Mouse (Mus musculus) ES-CJ7 (cell line): ENCODE measurements at regions not wholly inside any gene's neighbourhood (a gene's known extent, or its start where the extent isn't known, plus 50 kb on each side); places are given as distances from the start of the nearest gene placed in this dataset.

ENCODE experiments used
- DNase-seq: peaks from one replicate; pipeline ENCODE4 v3.0.0; 2011; ENCODE audit warnings: low read depth, low spot score

GRCm38 (mm10) chr1:35826575-35827114 lies 241.6 kb upstream of the Hs6st1 start:
- DNase-seq, result no peak

DNA sequence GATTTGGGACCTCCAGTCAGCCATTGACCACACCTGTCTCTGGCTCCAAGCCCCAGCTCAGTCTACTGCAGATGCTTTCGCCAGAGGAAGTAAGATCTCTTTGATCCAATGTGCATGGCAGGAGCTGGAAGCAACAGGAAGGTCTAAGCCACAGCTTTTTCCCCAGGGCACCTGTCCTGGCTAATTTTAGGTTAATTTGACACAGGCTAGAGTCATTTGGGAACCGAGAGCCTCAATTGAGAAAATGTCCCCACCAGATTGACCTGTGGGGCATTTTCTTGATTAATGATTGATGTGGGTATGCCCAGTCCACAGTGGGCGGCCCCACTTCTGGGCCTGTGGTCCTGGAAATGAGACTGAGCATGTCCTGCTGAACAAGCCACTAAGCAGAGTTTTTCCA lies 240.7 kb upstream of the Hs6st1 start:
- DNase-seq, result no peak

DNA sequence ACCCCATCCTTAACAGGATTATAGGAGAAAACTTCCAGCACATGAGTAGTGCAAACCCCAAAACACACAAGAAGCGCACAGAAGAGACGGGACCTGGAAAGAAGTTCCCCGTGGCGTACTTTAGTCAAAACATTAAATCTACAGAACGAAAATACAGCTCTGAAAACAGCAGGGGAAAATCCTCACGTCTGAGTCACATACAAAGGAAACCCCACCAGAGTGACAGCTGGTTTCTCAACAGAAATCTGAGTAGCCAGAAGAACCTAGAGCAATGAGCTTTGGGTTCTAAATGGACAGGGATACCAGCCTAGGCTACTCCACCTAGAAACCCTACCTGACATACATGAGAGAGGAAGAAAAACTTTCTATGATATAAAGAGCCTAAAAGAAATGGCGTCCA lies 234.0 kb upstream of the Hs6st1 start:
- DNase-seq, result no peak

GRCm38 (mm10) chr1:35836552-35836951 lies 231.6 kb upstream of the Hs6st1 start:
- no peak for DNase-seq

- DNase-seq, result no peak
These were observed 229.6 kb upstream of the Hs6st1 start for GRCm38 (mm10) chr1:35838625-35839024.

GRCm38 (mm10) chr1:35839446-35839845 lies 228.8 kb upstream of the Hs6st1 start:
- peak; percentile 95 for DNase-seq

- DNase-seq, result peak; percentile 71
These were observed 226.6 kb upstream of the Hs6st1 start for GRCm38 (mm10) chr1:35841626-35842025.

DNA sequence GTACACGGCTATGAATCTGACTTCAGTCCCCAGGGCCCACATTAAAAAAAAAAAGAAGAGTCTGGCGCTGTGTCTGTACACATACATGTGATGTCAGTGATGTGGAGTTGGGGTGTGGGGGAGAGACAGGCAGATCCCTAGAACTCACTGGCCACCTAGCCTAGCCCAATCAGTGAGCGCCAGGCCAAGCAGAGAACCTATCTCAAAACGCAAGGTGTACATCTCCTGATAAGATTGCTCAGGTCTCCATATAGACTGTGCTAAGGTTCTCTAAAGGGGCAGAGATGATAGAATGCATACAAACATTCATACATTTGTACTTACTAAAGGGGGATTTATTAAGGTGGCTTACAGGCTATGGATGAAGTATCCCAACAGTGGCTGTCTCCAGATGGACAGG lies 225.5 kb upstream of the Hs6st1 start:
- no peak for DNase-seq

DNA sequence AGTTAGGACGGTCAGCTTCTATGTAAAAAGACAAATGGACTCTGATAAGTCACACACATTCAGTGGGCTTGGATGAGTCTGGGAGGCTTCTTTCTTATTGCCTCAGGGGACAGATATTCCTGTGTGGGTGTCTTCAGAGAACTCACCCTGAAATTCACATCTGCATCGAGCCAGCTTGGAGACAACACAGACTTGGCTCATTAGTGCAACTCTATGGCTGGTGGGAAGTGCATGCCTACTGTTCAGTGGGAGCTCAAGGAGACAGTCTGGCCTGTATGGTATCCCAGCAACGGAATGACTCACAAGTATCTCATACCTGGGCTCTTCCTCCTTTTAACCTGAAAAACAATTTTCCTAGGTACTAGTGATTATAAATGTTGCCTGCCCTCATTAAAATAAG lies 224.6 kb upstream of the Hs6st1 start:
- DNase-seq, result no peak

DNA sequence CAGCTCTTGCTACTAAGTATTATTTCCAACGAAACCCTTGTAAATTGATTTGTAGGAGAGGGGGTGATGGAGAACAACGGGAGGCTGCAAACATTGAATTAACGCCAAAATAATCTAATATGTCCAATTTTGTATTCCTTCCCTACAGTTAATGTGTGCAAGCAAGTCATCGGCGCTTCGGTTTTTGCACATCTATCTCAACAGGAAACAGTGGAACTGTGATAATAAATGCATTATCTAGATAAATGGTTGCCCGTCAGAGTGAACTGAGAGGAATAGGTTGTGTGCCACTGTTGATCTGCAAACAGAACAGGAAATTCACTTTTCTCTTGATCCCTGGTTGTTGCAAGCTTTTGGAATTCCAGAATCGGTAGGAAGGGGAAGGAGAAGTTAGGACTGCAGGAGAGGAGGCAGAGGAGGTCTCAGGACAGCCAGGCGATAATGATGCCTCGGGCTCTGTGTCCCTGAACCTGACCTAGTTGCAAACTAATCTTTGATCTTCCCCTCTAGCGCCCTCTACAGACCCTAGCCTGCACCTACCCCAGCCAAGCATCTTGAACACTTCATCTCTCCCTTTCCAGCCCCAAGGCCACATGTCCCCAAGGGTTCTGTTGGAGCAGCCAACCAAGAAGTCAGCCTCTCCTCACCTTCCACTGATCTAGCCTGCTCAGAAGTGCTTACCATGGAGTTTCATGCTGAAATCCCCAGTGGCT lies 221.8 kb upstream of the Hs6st1 start:
- DNase-seq, result peak; percentile 83

DNA sequence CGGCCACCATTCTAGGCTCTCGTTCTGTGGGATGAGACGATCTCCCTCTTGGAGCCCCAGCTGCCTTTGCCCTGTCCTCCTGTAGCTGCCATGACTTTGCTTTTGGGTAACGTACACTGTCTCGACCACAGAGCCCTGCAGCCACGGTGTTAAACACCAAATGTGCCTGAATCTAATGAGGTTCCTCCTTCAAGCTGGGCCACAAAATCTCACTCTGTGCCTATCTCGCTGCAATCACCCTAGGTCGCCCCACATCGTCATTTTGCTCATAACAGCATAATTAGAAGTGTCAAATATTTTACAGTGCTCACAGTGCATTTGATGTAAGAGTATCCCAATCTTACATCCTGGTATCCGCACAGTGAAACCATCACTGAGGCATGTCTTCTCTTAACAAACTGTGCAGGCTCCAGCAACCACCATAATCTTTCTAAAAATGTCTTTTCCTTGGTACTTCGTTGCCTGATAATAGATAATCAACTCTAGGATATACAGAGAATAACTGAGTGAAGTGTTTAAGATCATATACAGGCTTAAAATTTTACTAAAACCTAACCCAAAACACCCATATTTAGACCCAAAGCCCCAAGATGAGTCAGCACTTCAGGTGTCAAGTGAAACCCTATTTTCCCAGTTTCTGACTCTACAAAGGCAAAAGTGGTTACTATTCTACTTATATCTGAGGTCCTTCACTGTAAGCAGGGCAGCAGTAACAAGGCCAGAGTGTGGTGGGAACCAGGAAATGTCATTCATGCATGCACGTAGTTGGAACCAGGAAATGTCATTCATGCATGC lies 219.8 kb upstream of the Hs6st1 start:
- DNase-seq, result no peak

DNA sequence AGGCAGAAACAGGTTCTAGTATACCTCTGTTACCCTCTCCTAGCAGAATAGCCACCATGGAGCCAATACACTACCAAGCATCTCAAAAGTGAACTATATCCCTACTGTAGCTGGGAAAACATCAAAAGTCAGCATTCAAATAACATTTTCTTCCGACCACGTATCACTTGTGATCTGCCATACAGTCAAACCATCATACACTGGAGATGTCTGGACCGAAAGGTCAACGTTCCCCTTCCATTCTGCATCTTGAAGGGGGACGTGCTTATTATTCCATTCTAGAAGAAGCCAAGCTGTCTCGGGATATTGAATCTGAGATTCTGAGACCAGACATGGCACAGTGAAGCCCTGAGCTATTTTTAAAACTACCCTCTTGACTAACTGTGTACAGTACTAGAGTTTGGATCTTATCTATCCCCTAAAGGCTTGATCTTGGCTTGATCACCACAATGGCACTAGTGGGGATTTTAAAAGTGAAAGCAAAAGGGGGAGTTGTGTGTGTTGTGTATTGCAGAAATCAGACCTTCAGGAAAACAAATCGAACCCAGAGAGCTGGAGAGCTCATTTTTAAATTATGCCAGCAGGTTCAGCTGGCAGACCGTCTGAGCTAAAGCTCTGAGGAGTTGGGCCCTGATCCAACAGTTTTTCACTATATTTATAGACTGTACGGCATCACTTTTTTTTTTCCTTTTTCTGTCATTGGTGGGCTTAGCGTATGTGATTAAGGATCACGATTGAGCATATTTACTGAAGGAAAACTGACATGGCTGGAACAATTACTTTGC lies 218.6 kb upstream of the Hs6st1 start:
- DNase-seq, result no peak

DNA sequence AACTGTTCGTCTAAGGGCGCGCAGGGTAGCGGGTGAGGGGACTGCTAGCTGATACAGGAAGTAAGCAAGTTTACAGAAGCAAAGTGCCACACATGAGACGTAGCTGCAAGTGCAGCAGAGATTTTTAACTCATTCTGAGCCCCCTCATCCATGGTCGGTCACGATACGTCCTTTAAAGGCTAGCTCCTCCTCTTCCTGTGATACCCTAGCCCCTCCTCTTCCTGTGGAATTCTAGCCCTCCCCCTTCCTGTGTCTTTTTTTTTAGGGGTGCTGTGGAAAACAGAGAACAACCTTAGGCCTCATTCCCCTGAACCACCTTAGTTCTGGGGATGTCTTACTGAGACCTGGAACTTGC lies 218.0 kb upstream of the Hs6st1 start:
- peak; percentile 47 for DNase-seq

GRCm38 (mm10) chr1:35850566-35851085 lies 217.6 kb upstream of the Hs6st1 start:
- peak; percentile 56 for DNase-seq

DNA sequence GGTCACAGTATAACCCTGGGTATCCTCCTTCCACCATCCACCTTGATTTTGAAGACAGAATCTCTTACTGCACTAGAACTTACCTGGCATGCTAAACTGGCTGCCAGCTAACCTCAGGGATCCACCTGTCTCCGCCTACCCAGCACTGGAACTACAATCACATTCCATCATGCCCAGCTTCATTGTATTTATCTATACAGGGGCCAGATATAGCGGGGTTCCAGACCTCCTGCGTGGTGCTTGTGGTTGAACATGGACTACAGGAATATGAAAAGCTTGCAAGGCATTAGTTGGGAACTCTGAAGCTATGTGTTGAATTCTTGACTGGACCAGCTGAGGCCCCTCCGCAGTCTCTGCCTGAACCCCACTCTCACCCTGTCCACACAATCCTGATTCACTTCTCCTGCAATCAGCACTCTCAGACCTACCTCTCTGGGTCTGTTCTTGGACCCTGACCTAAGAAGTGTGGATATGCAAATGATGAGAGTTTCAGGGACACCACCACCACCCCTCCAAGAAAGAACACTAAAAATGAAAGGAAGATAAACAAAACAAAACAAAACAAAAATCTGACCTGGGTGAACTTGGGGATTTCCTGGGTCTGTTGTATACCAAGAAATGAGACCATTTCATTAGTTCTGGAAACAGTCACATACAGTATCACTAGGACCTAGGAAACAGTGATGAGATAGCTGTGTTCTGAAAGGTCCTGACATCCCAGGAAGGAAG lies 216.4 kb upstream of the Hs6st1 start:
- DNase-seq, result no peak

DNA sequence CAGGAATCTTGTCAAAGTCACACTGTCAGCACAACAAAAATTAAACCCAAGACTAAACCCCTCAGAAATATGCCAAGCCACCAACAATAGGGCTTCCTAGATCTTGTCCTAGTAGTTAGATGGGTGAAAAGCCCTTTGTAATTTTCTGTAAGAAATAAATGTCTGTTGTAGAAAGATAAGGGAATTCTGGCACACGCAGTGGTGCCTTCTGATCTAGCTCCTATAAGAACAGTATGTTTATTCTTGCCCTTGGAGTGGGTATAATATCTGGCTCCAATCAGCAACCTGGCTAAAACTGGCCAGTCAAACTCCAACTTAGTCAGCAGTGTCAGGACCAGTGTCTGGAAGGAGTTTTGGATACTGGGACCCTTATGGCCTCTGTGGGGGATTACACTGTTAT lies 215.2 kb upstream of the Hs6st1 start:
- DNase-seq, result no peak

DNA sequence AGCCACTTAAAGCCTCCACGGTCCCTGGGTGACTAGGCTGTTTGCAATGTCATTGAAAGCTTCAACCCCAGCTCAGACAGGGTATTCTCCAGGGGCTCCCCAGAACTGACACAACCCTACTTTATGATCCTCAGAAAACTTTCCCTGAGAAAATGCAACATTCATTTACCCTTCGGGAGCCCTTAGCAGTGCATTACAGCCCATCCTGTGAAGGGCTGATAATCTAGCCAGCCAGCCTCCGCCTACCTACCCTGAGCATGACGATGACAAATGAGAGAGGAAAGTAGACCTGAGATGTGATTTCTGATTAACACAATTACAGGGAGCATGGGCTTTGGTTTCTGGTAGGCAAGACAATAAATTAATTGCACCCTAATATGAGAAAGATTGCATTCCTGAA lies 212.6 kb upstream of the Hs6st1 start:
- DNase-seq, result no peak

DNA sequence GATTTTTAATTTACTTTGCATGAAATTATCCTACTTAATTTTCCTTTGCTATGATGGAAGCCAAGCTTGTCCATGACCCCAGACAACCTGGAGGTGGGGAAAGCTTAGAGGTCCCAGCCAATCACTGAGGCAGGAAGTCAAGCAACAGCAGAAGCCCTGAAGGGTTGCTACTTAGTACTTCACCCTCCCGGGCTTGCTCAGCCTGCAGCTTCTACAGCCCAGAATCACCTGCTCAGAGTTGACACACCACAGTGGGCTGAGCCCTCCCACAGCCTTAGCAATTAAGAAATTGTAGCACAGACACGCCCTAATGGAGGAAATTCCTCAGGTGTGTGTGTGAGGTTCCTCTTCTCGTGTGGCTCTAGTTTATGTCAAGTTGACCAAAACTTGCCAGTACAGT lies 209.9 kb upstream of the Hs6st1 start:
- peak; percentile 63 for DNase-seq

DNA sequence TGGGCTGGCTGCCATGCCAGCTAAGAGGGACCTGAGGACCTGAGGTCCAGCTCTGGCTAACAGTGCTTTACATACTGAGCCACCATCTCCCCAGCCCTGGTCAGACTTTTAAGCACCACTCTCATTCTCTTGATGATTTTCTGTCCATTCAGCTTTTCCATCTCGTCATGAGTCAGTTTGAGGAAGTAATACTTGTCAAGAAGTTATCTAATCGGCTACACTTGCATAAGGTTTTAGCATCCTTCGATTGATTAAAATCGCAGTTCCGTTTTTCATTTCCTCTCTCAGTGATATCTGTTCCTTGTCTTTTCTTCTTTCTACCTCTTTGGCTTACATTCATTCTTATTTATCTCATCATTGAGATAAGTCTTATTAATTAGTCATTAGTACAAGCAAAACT lies 207.4 kb upstream of the Hs6st1 start:
- no peak for DNase-seq

DNA sequence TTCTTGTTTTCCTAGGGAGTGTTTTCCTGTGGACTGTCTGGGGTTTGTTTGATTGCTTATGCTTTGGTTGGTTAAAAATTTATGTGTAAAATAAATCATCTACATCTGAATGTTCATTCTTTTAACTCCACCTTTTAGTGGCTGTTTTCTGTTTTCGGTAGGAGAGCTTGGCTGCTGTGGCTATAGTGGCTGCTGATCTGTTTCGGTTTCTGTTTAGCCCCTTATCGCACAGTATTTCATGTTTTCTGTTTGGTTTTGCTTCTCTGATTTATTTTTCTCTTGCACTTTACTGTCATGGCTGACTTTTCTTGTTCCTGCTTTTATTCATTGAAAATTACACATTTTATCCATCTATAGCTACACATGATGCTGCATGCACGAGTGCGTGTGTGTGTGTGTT lies 206.0 kb upstream of the Hs6st1 start:
- DNase-seq, result no peak

GRCm38 (mm10) chr1:35862661-35863060 lies 205.5 kb upstream of the Hs6st1 start:
- DNase-seq, result no peak
